Mouse (Mus musculus) urinary bladder, postnatal 10 days (tissue): ENCODE data around the gene Dnah10.

Source experiments
- DNase-seq: peaks from one replicate; pipeline ENCODE4 v3.0.0; 2022; ENCODE audit warnings: low spot score

The Dnah10 gene

DNA sequence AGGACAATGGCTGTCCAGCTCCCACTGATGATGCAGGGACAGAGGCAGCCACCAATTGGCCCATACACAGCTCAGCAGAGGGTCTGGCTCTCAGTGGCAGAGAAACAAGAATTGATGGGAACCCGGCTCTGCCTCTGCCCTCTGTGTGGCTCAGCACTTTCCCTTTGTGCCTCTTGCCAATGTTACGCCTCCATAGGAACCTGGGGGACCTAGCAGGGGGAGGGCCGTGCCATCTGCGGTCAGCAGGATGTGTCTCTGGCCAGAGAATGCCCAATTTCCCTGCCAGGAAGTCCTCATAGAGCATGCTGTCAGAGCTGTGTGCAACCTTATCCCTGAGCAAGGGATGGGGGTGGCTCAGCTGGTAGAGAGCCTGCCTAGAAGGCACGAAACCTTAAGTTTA, 89.9 kb downstream of the Dnah10 start:
- DNase-seq, result no peak

DNA sequence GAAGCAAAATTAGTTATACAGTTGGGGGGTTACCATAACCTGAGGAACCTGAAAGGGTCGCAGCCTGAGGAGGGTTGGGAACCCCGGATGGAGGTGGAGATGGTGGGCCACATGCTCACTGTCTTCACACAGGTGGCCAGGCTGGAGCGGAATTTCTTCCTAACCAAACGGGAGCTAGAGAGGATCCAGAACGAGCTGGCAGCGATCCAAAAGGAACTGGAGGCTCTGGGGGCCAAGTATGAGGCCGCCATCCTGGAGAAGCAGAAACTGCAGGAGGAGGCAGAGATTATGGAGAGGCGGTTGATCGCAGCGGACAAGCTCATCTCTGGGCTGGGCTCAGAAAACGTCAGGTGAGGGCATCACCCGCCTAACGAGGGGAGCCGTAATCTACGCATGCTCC, 92.2 kb downstream of the Dnah10 start:
- DNase-seq, result no peak

DNA sequence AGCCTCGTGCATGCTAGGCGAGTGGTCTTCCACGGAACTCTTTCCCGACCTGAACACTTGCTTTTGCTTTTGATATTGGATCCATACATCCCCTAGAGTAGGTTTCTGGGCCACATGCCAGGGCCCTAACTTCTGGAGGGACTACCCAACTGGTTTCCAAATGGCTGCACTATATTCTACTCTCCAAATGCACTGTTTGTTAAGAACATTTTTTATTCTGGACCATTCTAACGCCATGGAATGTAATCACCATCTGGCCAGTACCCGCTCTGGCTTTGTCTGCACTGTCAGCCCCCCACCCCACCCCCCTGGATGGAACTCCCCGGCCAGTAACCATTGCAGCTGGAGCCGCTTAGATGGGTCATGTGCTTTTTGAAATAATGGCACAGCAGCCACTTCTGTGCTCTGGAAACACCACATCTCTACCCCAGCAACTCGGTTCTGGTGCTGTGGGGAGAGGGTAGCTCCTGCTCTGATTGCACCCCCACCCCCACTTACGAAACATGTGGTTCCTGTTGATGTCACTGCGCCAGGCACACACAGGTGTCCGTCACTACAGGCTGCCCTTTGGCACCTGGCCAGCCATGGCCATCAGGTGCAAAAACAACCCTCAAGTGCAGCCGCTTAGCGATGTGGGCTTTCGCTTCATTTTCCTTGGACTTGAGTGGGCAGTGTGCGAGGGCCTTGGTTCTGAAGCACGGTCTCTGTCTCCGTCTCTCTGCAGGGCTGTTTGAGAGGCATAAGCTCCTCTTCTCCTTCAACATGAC, 97.4 kb downstream of the Dnah10 start:
- no peak for DNase-seq

DNA sequence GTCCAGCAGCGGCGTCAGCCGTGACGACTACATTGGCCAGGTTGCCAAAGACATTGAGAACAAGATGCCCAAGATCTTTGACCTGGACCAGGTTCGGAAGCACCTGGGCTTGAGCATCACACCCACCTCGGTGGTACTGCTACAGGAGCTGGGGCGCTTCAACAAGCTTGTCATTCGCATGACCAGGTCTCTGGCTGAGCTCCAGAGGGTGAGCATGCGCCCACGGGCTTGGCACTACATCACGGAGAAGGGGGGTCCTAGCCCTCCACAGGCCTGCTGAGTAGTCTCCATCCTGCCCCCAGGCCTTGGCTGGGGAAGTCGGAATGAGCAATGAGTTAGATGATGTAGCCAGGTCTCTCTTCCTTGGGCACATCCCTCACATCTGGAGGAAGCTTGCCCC, 105.4 kb downstream of the Dnah10 start:
- DNase-seq, result no peak

DNA sequence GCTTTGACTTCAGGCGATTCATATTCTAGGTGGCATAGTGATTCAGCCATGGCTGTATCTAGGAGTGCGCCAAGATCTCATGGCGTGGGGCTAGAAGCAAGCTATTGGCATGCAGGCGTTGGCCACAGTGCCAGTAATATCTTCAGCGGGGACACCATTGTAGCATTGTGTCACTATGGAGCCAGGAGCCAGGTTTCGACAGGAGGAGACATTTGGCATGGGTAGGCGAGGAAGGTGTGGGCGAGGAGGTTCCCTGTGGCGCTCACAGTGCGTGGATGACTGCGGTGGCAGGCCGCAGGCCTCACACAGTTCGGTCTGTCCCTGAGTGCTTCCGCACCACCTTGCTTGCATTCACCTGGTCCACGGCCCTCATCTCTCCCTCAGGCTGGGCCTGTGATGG, 110.3 kb downstream of the Dnah10 start:
- DNase-seq, result no peak

DNA sequence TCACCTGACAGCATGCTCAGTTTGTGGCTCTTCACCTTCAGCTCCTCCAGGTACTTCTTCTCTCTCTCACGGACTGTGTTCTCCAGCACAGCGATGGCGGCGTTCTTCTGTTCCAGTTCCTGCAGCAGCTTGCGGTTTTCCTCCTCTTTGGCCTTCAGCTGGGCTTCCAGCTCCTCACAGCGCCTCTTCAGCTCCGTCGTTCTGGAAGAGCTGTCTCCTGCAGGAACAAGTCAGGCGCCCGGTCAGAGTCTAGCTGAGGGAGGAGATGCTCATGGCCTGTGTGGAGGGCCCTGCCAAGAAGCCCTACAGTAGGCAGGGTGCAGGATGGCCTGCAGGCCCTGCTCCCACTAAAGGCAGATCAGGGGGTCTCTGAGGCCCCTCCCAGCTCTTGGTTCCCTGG, 111.2 kb downstream of the Dnah10 start:
- DNase-seq, result no peak

DNA sequence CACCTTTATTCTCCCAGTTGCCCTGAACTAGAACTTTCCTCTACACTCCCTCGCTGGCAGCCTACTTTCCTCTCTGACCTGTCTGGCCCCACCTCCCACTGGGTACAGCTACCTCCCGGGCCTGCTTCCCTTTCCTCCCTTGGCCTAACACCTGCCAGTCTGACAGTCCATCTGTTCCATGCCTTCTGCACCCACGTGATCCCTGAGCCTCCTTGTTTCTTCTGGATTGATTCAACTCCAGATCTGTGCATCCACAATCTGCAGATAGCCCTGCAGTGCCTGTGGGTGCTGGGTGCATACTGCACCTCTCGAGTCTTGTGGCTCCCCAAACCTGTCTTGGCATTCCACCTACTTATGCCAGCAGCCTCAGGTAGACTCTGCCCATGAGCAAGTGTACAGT, 111.7 kb downstream of the Dnah10 start:
- DNase-seq, result no peak

DNA sequence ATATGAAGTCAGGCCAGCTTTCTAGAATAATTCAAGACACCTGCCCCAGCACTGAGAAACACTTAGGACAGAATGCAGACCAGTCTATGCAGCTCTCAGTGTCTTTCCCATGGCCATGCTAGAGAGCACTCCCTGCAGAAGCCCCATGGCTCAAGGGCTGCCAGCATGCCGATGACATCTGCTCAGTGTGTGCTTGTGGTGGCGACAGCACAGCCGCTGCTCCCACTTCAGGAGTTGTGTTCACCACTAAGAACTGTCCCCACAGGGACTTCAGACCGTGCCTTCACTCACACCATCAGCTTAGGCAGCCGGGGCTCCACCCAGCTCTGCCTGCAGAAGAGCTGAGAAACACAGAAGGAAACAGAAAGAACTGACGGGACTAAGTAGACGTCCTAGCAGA, 115.3 kb downstream of the Dnah10 start:
- DNase-seq, result no peak

DNA sequence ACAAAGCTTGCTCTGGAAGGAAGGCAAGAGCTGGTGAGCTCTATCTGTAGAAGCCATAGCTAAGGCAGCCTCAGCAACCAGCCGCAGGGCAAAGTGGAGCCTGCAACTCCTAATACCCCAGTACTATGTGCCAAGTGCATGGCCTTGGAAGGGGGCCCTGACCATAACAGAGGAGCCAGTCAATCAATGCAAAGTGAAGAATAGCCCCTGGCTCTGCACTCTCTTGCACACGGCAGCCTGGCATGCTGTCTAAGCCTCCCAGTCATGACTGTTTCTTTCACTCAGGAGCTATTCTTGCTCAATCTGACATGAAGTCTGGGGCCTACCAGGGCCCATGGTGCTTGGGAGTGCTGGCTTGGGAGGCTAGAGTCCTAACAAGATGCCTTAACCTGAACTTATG, 115.8 kb downstream of the Dnah10 start:
- DNase-seq, result no peak

DNA sequence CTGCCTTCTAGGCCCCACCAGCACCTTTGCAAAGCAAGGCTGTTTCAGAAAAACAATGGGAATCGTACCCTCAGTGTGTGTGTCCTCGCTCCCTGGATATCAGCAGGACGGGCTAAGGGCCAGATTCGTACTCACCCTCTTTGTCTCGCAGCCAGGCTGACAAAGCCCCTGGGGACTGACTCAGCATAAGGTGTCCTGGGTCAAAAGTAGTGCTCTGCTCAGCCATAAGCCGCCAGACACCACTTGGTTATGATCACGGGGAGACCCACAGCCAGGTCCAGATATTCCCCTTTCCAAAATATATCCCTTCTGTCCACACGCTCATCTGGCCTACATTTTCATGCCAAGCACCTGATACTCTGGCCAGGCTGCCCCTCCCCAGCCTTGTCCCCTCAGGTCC, 118.5 kb downstream of the Dnah10 start:
- DNase-seq, result no peak

DNA sequence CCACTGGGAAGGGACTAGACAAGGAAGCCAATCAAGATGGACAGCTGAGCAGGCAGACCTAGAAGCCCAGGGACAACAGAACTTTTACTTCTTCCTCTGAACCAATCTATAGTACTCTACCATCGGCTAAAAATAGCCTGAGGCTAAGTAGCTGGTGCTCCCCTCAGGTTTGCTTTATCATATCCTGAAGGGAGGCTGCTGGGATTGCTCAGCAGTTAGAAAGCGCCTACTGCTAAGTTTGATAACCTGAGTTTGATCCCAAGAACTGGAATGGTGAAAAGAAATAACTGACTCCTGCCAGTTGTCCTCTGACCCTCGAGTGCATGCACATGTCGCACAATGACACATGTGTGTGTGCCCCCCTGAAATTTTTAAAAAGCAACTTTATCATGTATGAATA, 120.0 kb downstream of the Dnah10 start:
- DNase-seq, result no peak

DNA sequence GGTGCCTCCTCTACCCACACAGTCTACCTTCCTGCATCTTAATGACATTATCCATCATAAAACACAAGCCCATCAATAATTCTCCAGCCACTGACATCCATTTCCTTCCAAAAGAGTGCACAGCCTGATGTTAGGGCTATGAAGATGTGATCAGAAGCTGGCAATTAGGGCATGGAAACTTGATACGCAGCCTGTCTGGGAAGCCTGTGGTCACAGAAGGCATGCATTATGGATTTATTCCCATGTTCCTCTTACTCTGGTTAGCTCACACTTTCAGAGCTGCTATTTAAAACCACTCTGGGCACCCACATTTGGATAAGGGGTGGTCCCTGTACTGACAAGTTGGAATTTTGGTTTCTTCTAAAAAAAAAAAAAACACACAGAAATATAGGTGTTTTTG, 122.1 kb downstream of the Dnah10 start:
- no peak for DNase-seq

DNA sequence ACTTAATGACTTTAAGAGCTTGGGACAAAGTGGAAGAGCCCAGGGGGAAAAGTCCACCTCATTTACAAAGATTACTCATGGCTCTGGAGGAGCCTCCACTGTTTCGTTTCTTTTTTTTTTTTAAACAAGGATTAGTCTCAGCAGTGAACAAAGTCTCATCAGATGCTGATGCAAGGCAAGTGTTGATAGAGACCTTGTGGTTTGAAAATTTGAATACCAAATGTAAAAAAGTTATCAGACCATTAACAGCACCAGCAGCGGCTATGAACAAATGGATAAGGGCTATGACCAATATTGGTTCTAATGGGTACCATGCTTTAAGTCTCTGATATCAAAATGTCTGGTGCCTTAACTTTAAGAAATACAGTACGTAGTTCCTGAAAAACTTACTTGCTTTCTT, 124.1 kb downstream of the Dnah10 start:
- DNase-seq, result no peak

DNA sequence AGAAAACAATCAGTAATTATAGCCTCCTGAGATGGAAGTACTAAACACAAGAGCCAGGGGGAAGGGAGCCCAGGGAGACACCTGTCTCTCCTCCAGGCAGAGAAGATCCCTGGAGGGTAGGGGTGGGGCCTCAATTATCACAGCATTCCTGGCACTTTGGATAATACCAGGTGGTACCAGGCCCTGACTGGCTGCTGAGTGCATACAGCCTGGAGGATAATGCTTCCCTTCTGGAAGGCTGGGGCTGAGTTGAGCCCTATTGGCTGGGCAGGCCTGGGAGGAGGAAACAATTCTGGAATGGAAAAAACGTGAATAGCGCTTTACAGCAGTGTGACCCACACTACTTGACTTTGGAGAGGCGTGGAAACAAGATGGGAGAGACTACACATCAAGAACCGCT, 126.7 kb downstream of the Dnah10 start:
- DNase-seq, result no peak

DNA sequence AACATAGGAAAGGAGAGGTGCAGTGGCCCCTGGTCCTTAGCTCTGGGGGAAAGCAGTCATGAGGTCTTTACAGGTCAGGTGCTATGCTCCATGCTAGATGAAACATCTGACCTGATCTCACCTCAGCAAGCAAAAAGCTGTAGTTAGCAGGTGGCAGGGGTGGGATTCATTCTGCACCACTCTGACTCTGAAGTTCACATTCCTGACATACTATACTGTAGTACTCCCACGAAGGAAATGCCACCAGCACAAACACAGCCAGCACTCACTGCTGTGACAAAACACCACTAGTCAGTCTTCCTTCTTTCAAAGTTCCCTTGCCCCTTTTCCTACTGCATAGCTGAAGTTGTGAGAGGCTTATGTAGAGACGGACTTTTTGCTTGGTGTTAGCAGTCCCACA, 127.4 kb downstream of the Dnah10 start:
- DNase-seq, result no peak

DNA sequence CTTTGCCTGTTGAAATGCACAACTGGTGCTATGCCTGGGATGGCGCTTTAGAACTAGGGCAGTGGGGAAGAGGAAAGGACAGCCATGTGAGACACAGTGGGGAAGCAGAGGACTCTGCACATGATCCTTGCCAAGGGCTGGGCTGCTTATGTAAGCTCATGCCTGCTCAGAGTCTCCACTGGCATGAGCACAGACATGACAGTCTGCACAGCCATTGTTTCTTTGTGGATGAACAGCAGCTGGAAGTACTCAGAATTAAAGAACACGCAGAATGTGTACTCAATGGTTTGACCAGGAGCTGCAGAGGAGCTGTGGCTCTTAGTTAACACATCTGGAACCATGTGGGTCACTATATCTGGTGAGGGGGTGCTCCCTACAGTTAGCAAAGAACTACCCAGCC, 128.2 kb downstream of the Dnah10 start:
- DNase-seq, result no peak

DNA sequence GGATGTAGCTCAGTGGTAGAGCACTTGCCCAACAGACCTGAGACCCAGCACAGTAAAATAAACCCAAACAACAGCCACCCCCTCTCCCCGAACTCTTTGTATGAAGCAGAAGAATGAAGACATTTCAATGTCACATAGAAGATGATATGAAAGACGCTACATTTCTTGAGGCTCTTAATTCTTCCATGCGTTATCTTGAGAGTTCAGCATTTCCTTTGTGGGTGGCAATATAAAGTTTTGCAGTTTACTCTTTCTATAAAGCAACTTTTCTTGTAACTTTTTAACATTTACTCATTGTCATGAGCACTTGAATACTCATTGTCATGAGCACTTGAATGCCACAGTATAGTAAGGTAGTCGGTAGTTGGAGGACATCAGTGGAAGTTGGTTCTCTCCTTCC, 129.3 kb downstream of the Dnah10 start:
- no peak for DNase-seq

DNA sequence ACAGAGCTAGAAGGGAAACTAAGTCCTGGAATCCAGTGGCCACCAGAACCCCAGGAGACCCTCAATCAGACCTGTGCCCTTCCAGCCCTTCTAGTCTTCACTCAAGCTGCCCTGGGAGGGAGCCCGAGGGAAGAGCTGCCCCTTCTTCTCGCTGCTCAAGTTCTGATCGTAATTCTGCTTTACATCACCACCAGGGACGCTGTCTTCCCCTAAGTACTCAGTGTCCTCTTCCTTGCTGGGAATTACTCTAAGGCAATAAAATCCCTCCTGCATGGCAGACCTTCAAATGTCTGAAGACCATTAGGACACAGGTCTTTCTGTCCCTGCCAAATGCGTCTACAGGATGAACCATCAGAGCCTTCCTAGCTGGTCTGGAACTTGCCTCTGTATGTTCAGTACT, 135.1 kb downstream of the Dnah10 start:
- no peak for DNase-seq

DNA sequence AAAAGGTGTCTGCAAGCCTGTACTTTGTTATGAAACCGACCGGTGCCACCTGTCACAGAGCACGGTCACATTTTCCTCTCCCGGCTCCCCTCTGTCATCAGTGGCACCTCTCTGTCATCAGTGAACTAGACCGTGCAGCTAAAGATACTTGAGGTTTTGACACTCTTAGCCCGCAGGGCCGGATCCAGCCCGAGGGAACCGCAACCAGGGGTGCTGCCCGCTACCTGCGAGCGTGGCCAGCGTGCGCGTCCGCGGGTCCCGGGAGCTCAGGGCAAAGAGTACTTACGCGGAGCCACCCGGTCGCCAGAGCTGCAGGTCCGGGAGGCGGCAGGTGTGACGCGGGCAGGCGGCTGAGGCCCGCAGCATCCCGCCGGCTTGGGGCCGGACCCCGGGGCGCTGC, 136.6 kb downstream of the Dnah10 start:
- DNase-seq, result no peak

DNA sequence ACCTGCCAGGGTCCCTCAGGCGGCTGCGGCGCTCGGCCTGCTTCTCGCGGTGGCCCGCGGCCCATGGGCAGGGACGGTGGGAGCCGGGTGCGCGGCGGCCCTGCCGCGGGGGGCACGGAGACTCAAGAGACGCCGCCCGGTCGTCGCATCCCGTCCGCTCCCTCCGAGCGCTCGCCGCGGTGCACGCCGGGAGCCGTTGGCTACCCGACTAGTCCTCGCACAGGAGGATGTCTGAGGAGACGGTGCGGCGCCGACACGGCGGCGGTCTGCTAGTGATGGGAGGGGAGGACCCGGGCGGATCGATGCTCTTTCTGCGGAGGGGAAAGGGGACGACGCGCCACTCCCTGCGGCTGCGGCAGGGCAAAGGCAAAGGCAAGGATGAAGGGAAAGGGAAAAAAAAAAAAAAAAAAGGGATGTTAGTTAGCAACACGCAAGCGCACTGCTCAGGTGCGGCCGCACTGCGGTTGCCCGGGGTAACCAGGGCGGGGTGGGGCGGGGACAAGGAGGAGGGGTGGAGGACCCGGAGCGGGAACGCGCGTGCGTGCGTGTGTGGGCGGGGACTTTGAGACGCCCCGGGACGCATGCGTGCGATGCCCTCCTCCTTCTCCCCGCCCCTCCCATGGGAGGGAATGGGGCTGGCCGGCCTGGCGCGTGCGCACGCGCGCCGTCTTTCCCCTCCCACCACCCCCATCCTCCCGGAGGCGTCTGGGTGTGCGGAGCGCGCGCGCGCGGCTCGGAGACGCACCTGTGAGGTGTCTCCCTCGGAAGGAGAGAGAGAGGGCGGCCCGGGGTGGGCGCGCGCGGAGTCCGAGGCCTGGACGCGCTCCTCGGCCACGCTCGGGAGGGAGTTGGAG, 137.4 kb downstream of the Dnah10 start, which contains the start of the genes Ccdc92 and Zfp664:
TSS of gene Ccdc92 (minus strand) at position 412 of the 854 bp plus-strand sequence.
TSS of gene Zfp664 (plus strand) at position 679 of the 854 bp plus-strand sequence.
- peak; percentile 83 for DNase-seq

DNA sequence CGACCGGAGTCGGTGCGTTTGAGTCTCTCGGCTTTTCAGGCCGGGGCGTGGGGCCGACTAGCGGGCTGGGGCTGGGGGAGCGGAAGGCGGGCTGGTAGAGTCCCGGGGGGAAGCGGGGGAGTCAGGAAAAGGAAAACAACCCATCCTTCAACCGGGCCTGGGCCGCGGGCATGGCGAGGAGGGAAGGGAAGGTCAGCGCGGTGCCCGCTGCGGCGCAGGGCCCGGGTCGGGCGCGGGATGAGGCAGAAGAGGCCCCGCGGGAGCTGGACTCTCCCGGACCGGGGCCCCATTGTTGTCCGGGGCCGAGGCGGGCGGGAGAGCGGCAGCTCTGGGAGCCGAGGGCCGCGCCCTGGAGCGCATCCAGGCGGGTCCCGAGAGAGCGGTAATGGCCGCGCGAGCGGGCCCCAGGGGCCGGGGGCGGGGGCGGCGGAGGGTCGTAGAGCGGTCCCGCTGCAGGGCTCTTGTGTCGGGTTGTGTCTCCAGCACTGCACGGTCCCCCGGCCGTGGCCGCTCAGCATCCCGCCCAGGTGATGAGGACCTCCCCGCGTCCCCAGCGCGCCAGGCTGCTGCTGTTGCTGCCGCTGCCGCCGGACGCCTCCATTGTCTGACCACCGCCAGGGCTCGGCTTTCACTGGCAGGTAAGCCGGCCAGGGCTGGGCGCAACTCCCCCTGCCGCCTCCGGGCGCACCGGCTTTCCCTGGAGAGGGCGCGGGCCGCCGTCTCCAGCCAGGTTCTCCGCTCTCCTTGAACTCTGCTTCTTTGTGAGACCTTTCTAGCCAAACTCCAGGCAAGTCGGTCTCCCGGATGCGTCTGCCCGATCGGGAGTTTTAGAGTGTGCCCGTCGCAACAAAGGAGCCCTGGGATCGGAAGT, 138.2 kb downstream of the Dnah10 start:
- peak; percentile 13 for DNase-seq

DNA sequence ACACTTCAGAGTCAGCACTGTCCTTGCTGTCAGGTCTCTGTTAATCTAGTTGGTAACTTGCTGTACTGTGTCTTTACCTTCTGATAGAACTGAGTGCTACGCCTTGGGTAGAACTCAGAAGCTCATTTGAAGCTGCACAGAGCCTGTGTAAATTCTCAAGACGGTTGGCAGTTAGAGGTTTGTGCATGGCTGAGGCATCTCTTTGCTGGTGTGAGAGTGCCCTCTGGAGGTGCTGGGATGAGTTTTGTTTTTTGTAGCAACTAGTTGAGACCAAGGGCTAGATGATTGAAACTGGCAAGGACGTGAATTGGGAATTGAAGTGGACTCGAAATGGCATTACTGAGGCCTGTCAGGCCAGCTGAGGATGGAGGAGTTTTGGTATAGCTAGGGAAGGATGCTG, 144.1 kb downstream of the Dnah10 start:
- no peak for DNase-seq
